ENCODE assay signal across 11 mouse cellular contexts in genomic region chr2:30032244-30032846, GRCm38 (mm10). TPM values are rescaled to one million over a fixed set of nuclear protein-coding genes. Genes with fewer than 3 reads are reported as not detected.
DNase-seq lines count a peak whose midpoint lies in the region; ATAC-seq and TF ChIP-seq lines count a peak whose summit lies in the region.
"Had no signal": no experiment of that assay in that cellular context is flagged by ENCODE, and none has a peak within 500 bp of the region (broad histone marks: within the 10 kb centered on the region; RNA-seq: fewer than 3 reads in every experiment).

No protein-coding gene starts in this region.

- peak; percentile 23 for TF ChIP-seq CTCF in heart, postnatal 0 days (IDR thresholded peaks at IDR 0.05; ENCODE audit: low read depth)

- H3K36me3 ChIP-seq in heart, postnatal 0 days (replicated peaks; ENCODE audit: control insufficient read depth, insufficient read depth, low read length) = peaks cover 54% of the 10 kb centered on the region
- H3K36me3 ChIP-seq in embryonic facial prominence, embryonic 10.5 days (replicated peaks) = peaks cover 81% of the 10 kb centered on the region

- no peak overlapping the region for H3K4me3 ChIP-seq in heart, postnatal 0 days (ENCODE audit: low read depth, low read length)
- no peak overlapping the region for H3K4me3 ChIP-seq in embryonic facial prominence, embryonic 10.5 days
- H3K4me3 ChIP-seq: hindbrain, embryonic 13.5 days had no signal

- H3K27ac ChIP-seq in heart, postnatal 0 days (ENCODE audit: low read depth) = no peak overlapping the region
- H3K27ac ChIP-seq in embryonic facial prominence, embryonic 10.5 days (replicated peaks) = no peak overlapping the region
- H3K27ac ChIP-seq: hindbrain, embryonic 13.5 days had no signal

- peak; percentile 56; the same call in 1 of the 2 replicates for ATAC-seq in heart, postnatal 0 days (ENCODE audit: insufficient read depth, low read depth)

- no peak for DNase-seq in heart, postnatal 0 days (ENCODE audit: low spot score)
- DNase-seq in heart, postnatal 10 days = no peak
- peak; percentile 27 for DNase-seq in lung, postnatal 10 days
- no peak for DNase-seq in lung, postnatal 14 days
- peak; percentile 77 for DNase-seq in R1 (ENCODE audit: low read depth, low spot score)
- DNase-seq in retina, embryonic 14.5 days (ENCODE audit: low spot score) = peak; percentile 20
- no peak for DNase-seq in spleen, adult 18-20 months
- no peak for DNase-seq in embryonic facial prominence, embryonic 10.5 days (ENCODE audit: low spot score)
- DNase-seq: cerebellum, adult 9-11 months; left cerebral cortex, postnatal 4 days had no signal

- no peak for TF ChIP-seq EP300 in heart, postnatal 0 days (IDR thresholded peaks at IDR 0.05; ENCODE audit: low read depth)

- intact Hi-C loops in heart, postnatal 10 days (cut with DNase I) = no loop called here

- H3K4me2 ChIP-seq in heart, postnatal 0 days (ENCODE audit: low read depth, low read length) = no peak overlapping the region
- H3K4me2 ChIP-seq: hindbrain, embryonic 13.5 days had no signal

- WGBS in heart, postnatal 0 days = 54% methylated on average over 11 of the region's 11 CpGs
- WGBS in embryonic facial prominence, embryonic 10.5 days = 64% methylated on average over 11 of the region's 11 CpGs

- H3K9ac ChIP-seq in heart, postnatal 0 days (replicated peaks; ENCODE audit: low read depth, low read length) = no peak overlapping the region
- H3K9ac ChIP-seq: hindbrain, embryonic 13.5 days had no signal

- H3K27me3 ChIP-seq in heart, postnatal 0 days (ENCODE audit: control insufficient read depth, insufficient read depth, low read length) = no peaks in the 10 kb centered on the region
- H3K27me3 ChIP-seq in embryonic facial prominence, embryonic 10.5 days (replicated peaks; ENCODE audit: low read depth, poor library complexity, severe bottlenecking) = no peaks in the 10 kb centered on the region
- H3K27me3 ChIP-seq: hindbrain, embryonic 13.5 days had no signal

- no peaks in the 10 kb centered on the region for H3K9me3 ChIP-seq in heart, postnatal 0 days (replicated peaks; ENCODE audit: control insufficient read depth, low read length)
- no peaks in the 10 kb centered on the region for H3K9me3 ChIP-seq in embryonic facial prominence, embryonic 10.5 days
- H3K9me3 ChIP-seq: hindbrain, embryonic 13.5 days had no signal

- H3K4me1 ChIP-seq in heart, postnatal 0 days (ENCODE audit: control insufficient read depth, insufficient read depth) = no peaks in the 10 kb centered on the region
- H3K4me1 ChIP-seq in embryonic facial prominence, embryonic 10.5 days = no peaks in the 10 kb centered on the region
- H3K4me1 ChIP-seq: hindbrain, embryonic 13.5 days had no signal

RNA-seq across cellular contexts. Expression of gene Wdr34, which starts 16.3 kb away (rescaled TPM):
- 26.2 and 30.1 TPM in 2 replicates for total RNA-seq in heart, postnatal 0 days (2014; rRNA removed; ENCODE audit: low replicate concordance)
- polyA plus RNA-seq in heart, postnatal 0 days (2015; fragmentation: Nextera tagmentation; extraction: Ambion mirVana) = 17.3 and 17.6 TPM in 2 replicates
- total RNA-seq in heart, postnatal 10 days (2021) = 10 to 100 TPM in 1 of 2 experiments, 1 to 10 TPM in 1; 9.1 to 11.6 TPM
- 29.4 and 32.9 TPM in 2 replicates for polyA plus RNA-seq in embryonic facial prominence, embryonic 10.5 days (2016; fragmentation: Nextera tagmentation; extraction: Ambion mirVana)

RNA-seq across cellular contexts. Expression of gene Set, which starts 24.8 kb away (rescaled TPM):
- total RNA-seq in heart, postnatal 0 days (2014; rRNA removed; ENCODE audit: low replicate concordance) = 103 and 123 TPM in 2 replicates
- 131 and 139 TPM in 2 replicates for polyA plus RNA-seq in heart, postnatal 0 days (2015; fragmentation: Nextera tagmentation; extraction: Ambion mirVana)
- total RNA-seq in heart, postnatal 10 days (2021) = 100 to 1,000 TPM; 131 to 149 TPM
- 870 and 873 TPM in 2 replicates for polyA plus RNA-seq in embryonic facial prominence, embryonic 10.5 days (2016; fragmentation: Nextera tagmentation; extraction: Ambion mirVana)

RNA-seq across cellular contexts. Expression of gene Pkn3, which starts 45.1 kb away (rescaled TPM):
- 13.9 and 18.9 TPM in 2 replicates for total RNA-seq in heart, postnatal 0 days (2014; rRNA removed; ENCODE audit: low replicate concordance)
- 5.7 and 6.0 TPM in 2 replicates for polyA plus RNA-seq in heart, postnatal 0 days (2015; fragmentation: Nextera tagmentation; extraction: Ambion mirVana)
- total RNA-seq in heart, postnatal 10 days (2021) = 10 to 100 TPM; 11.4 to 12.9 TPM
- polyA plus RNA-seq in embryonic facial prominence, embryonic 10.5 days (2016; fragmentation: Nextera tagmentation; extraction: Ambion mirVana) = 12.7 and 13.9 TPM in 2 replicates

Comparison
In these comparisons a context has a peak if more than half of its experiments do, and no peak if none do; other contexts are left out.
1. DNase-seq: peak in lung, postnatal 10 days (single experiment), R1 (single experiment) and retina, embryonic 14.5 days (single experiment); none in heart, postnatal 0 days (single experiment), heart, postnatal 10 days (0 of 2), lung, postnatal 14 days (single experiment), spleen, adult 18-20 months (0 of 2) and embryonic facial prominence, embryonic 10.5 days (single experiment).